8 mouse cellular contexts compared by ENCODE assay signal in the genomic region with DNA sequence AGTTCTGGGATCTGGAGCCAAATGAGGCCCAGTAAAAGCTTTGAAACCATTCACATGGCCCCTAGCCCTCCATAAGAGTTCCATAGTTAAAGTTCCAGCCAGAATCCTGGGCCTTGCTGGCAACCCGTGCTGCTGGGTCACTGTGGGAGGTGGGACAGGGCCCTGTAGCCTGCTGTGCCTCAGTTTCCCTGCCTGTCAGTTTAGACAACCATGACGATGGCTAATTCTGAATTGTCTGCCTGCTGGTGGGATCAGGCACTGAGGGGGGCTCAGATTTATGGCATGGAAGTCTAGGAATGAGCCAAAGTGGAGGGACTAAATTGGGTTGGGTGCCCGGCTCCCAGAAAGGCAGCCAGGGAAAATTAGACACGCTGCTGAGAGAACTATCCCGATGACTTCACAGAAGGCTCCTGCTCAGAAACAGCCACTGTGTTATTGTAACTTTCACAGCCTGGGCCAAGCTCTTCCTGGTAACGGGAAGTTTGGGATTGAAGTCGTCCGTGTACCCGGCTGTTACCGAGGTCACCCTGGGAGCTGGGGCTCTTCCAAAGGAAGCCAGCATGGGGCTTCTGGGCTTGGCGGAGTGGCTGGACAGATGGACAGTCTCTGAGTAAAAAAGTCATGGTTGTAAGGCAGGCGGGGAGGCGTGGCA.
DNase-seq lines count a peak whose midpoint lies in the region; ATAC-seq lines count a peak whose summit lies in the region.

No protein-coding gene starts in this region.

- H3K4me2 ChIP-seq in heart, embryonic 15.5 days = no peak overlapping the region
- H3K4me2 ChIP-seq in neural tube, embryonic 12.5 days (replicated peaks) = 0 out of 2 replicates have a peak overlapping the region, but pooled peaks have one; percentile 16
- no peak overlapping the region for H3K4me2 ChIP-seq in hindbrain, embryonic 16.5 days (ENCODE audit: low read length)
- H3K4me2 ChIP-seq in forebrain, embryonic 11.5 days (ENCODE audit: low read depth, low read length, severe bottlenecking) = no peak overlapping the region

- 78% methylated on average over 13 of the region's 13 CpGs for WGBS in heart, embryonic 15.5 days
- WGBS in neural tube, embryonic 12.5 days = 32% methylated on average over 13 of the region's 13 CpGs
- 42% methylated on average over 13 of the region's 13 CpGs for WGBS in hindbrain, embryonic 16.5 days
- 82% methylated on average over 13 of the region's 13 CpGs for WGBS in forebrain, embryonic 11.5 days

- DNase-seq in heart, adult 8-10 months (ENCODE audit: low spot score) = no peak
- no peak for DNase-seq in neural tube, embryonic 10.5 days (ENCODE audit: extremely low spot score, low spot score)
- DNase-seq in thymus, postnatal 36 days = no peak
- no peak for DNase-seq in urinary bladder, postnatal 4 days (ENCODE audit: low spot score in 2 of 2)
- no peak for DNase-seq in forebrain, embryonic 11.5 days (ENCODE audit: low spot score)

- ATAC-seq in heart, embryonic 15.5 days (replicated peaks; ENCODE audit: insufficient number of reproducible peaks, insufficient read depth, low FRiP score, low read depth) = no peak
- 0 out of 2 replicates have a peak, but pooled peaks have one; percentile 33 for ATAC-seq in neural tube, embryonic 12.5 days (ENCODE audit: low FRiP score, low read depth)
- peak; percentile 90 for ATAC-seq in hindbrain, embryonic 16.5 days
- no peak for ATAC-seq in forebrain, embryonic 11.5 days (replicated peaks; ENCODE audit: low FRiP score)

- no peak overlapping the region for H3K9ac ChIP-seq in heart, embryonic 15.5 days
- H3K9ac ChIP-seq in neural tube, embryonic 12.5 days = no peak overlapping the region
- H3K9ac ChIP-seq in hindbrain, embryonic 16.5 days (ENCODE audit: low read depth, low read length) = no peak overlapping the region
- no peak overlapping the region for H3K9ac ChIP-seq in forebrain, embryonic 11.5 days (ENCODE audit: low read length)

- H3K4me1 ChIP-seq in heart, embryonic 15.5 days (replicated peaks) = peaks cover 46% of the 10 kb centered on the region
- H3K4me1 ChIP-seq in neural tube, embryonic 12.5 days = peaks cover 9% of the 10 kb centered on the region
- peaks cover 3% of the 10 kb centered on the region; the same call in 1 of the 2 replicates for H3K4me1 ChIP-seq in hindbrain, embryonic 16.5 days (ENCODE audit: control insufficient read depth, insufficient read depth, low read depth, low read length)
- H3K4me1 ChIP-seq in forebrain, embryonic 11.5 days (replicated peaks; ENCODE audit: control insufficient read depth, insufficient read depth, low read length) = peaks cover 1% of the 10 kb centered on the region; the same call in 1 of the 2 replicates

- H3K27ac ChIP-seq in heart, embryonic 15.5 days = peak overlapping the region; percentile 42; the same call in 1 of the 2 replicates
- no peak overlapping the region for H3K27ac ChIP-seq in neural tube, embryonic 12.5 days
- H3K27ac ChIP-seq in hindbrain, embryonic 16.5 days (ENCODE audit: low read depth, low read length) = peak overlapping the region; percentile 46; the same call in 1 of the 2 replicates
- H3K27ac ChIP-seq in forebrain, embryonic 11.5 days (ENCODE audit: low read depth, low read length) = no peak overlapping the region

- H3K27me3 ChIP-seq in heart, embryonic 15.5 days = no peaks in the 10 kb centered on the region
- no peaks in the 10 kb centered on the region for H3K27me3 ChIP-seq in neural tube, embryonic 12.5 days (replicated peaks)
- no peaks in the 10 kb centered on the region for H3K27me3 ChIP-seq in hindbrain, embryonic 16.5 days (replicated peaks; ENCODE audit: control insufficient read depth, insufficient read depth, low read length)
- no peaks in the 10 kb centered on the region for H3K27me3 ChIP-seq in forebrain, embryonic 11.5 days (ENCODE audit: control insufficient read depth, insufficient read depth, low read length)

- H3K4me3 ChIP-seq in heart, embryonic 15.5 days = no peak overlapping the region
- no peak overlapping the region for H3K4me3 ChIP-seq in neural tube, embryonic 12.5 days
- no peak overlapping the region for H3K4me3 ChIP-seq in hindbrain, embryonic 16.5 days (ENCODE audit: low read length)
- H3K4me3 ChIP-seq in forebrain, embryonic 11.5 days (ENCODE audit: low read depth, low read length) = no peak overlapping the region

- no peaks in the 10 kb centered on the region for H3K9me3 ChIP-seq in heart, embryonic 15.5 days (replicated peaks)
- H3K9me3 ChIP-seq in neural tube, embryonic 12.5 days = no peaks in the 10 kb centered on the region
- H3K9me3 ChIP-seq in hindbrain, embryonic 16.5 days (ENCODE audit: control insufficient read depth, low read length) = no peaks in the 10 kb centered on the region
- no peaks in the 10 kb centered on the region for H3K9me3 ChIP-seq in forebrain, embryonic 11.5 days (ENCODE audit: control insufficient read depth, low read length)

- no peaks in the 10 kb centered on the region for H3K36me3 ChIP-seq in heart, embryonic 15.5 days
- H3K36me3 ChIP-seq in neural tube, embryonic 12.5 days = no peaks in the 10 kb centered on the region
- no peaks in the 10 kb centered on the region for H3K36me3 ChIP-seq in hindbrain, embryonic 16.5 days (ENCODE audit: control insufficient read depth, insufficient read depth, low read length)
- no peaks in the 10 kb centered on the region for H3K36me3 ChIP-seq in forebrain, embryonic 11.5 days (ENCODE audit: control insufficient read depth, insufficient read depth, low read length)

Comparison
In these comparisons a context has a peak if more than half of its experiments do, and no peak if none do; other contexts are left out.
1. ATAC-seq: peak in neural tube, embryonic 12.5 days (single experiment) and hindbrain, embryonic 16.5 days (single experiment); none in heart, embryonic 15.5 days (single experiment) and forebrain, embryonic 11.5 days (single experiment).
2. H3K27ac ChIP-seq: peak in heart, embryonic 15.5 days (single experiment) and hindbrain, embryonic 16.5 days (single experiment); none in neural tube, embryonic 12.5 days (single experiment) and forebrain, embryonic 11.5 days (single experiment).